Mouse (Mus musculus) CH12F3 (cell line): ENCODE data around the gene Pou2f2.

Source experiments
- in situ Hi-C: fragments of 300-500 bp; cut with MboI; formaldehyde crosslinking; loops from 2 replicates; pipeline ENCODE4 v1.14.3; 2020; ENCODE audit warnings: low sequenced_read_pairs

Gene Pou2f2

DNA sequence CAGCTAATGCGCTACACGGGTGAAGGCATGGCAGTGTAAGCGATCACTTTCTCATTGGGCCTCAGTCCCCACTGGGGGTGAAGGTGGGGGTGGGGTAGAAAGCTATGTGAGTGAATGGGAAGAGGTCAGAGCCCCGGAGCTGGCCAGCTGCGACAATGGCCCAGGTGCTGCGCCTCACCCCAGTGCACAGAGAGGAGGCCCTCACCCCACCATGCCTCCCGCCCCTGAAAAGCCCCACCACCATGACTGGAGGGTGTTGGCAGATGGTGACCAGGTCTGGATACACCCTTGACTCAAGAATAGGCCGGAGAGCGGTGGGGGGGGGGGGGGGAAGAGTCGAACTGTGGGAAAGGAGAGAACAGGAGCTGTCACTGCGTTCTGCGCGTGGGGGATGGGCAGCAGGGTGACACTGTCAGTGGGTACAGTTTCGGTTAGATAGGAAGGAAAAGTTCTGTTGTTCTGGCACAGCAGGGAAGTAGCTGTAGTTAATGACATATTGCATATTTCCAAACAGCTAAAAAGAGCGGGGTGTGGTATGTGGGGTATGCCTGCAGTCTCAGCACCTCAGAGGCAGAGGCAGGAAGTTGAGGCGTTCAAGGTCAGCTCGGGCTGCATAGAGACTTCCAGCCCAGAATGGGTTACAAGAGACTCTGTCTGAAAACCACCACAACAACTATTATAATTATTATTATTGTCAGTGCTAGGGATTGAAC is 72.6 kb downstream of the Pou2f2 start:
- in situ Hi-C loops: no loop called here

DNA sequence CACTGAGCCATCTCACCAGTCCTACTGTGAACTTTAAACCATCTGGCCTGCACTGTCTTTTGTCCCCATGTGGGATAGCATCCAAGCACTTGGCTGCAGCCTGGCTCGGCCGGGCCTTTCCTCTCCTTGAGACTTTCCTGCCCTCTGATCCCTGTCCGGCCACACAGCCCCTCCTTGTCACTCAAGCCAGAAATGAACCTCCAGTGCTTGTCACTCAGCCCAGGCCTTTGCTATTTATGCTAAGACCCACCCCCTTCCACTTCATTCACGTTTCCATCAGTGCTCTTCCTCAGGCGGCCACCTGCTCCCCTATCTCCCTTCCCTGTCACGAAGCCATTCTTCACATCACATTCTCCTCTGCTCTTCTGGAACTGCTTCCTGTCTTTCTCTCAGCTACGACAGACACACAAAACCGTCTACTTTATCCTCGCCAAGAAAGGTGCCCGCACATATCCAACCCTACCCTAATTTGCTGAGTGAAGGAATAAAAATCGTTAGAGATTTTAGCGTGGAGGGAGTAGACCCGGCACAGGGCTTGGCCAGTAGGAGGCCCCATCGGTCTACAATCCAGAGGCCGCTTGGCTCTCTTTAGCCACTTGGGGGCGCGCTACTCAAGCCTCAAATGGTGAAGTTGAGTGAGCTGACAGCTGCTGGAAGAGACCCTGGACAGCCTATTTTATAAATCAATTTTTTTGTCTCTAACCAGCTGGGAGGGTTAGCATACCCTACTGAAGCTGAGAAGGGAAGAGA is 73.9 kb downstream of the Pou2f2 start:
- in situ Hi-C loops: no loop called here

DNA sequence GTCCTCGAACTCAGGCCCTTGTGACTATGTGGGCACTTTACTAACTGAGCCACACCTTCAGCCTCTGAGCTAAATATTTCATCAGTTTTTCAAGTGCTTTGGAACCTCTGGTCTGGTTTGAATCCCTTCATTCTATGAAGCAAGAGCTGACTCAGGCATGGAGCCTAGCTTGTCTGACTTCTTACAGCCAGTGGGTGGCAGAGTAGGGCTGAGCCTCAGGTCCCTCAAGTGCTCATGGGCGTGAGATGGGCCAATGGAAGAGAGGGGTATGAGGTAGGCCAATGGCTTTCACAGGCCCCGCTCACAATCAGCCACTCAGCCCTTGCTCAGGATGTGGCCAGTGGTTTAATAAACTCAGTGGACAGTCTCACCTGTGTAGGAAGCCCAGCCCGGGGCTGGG is 79.9 kb downstream of the Pou2f2 start:
- in situ Hi-C loops: no loop called here

DNA sequence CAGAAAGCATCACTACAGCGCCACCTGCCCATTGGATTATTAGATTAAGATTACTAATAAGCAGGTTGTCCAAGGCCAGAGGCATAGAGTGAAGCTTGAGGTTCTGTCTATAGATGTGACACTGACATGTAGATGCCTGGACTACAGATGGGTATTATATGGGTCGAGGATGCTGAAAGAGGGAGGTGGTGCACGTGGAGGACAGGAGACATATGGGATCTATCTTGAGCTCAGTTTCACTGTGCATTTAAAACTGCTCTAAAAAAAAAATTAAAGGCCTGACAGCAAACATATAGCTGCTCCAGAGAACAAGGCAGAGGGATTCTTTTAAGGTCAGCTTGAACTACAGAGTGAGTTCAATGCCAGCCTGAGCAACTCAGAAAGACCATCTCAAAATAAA is 81.4 kb downstream of the Pou2f2 start:
- in situ Hi-C loops: no loop called here

DNA sequence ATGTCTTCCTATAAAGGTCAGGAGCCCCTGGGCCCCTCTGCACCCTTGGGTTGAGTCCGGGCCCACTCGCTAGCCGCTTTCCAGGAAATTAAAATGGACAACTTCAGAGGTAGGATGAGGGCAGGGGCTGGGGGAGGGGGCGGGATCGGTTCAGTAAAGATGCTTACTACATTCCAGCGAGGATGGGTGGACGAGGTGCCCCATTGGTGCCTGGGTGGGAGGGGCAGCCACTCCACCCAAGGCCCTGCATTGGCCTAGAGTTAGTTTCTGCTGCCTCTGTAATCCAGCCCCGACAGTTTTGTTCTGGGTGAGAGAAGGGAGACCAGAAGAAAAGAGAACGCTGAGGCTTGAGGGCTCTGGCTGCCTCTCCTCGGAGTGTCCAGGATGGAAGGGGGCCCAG is 89.7 kb downstream of the Pou2f2 start:
- in situ Hi-C loops: no loop called here

DNA sequence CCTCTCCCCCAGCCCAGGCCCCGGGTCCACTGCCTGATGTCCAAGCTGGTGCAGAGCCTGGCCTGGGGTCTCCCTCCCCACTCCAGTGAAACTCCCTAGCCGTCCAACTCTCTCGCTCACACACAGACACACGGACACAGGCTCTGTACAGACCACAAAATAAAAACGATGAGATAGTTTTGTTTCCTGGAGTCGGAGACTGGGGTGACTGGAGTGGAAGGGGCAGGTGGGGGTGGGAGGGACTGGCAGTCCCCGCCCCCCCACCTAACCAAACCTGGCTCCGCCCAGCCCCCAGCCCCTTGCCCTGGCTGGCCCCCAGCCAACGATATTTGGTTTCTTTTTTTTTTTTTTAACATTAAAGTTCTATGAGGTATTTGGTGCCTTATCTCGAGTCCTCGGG is 90.6 kb downstream of the Pou2f2 start:
- in situ Hi-C loops: no loop called here

DNA sequence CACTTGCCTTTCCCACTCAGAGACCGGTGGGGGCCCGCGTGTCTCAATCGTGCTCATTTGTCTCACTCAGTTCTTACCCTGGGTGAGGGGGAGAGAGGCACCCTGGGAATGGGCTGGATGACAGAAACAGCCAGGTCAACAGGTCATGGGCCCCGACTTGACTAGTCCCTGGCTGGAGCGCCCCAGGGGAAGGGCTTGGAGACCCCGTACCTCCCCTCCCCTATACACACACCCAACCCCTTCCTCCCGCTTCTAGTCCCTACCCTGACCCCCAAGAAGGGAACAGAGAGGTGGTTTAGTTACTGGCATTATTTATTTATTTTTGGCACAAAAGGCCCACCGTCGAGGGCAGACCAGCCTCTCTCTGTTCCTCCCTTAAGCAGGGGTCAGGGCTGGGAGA is 91.0 kb downstream of the Pou2f2 start:
- in situ Hi-C loops: no loop called here

DNA sequence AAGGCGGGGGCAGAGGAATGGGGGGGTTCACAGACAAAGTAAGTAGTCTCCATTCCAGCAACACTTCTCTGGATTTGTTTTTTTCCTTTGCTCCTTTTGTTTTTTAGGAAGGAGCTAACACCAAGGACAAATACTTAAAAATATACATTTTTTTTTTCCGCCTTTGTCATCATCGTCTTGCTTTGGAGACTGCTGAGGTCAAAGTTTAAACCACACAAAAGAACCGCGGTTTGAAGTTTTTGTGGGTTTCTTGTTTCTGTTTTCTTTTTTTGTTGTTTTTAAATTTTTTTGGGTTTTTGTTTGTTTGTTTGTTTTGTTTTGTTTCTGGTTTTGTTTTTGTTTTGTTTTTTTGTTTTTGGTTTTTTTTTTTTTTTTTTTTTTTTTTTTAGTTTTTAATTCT is 91.6 kb downstream of the Pou2f2 start:
- in situ Hi-C loops: no loop called here

DNA sequence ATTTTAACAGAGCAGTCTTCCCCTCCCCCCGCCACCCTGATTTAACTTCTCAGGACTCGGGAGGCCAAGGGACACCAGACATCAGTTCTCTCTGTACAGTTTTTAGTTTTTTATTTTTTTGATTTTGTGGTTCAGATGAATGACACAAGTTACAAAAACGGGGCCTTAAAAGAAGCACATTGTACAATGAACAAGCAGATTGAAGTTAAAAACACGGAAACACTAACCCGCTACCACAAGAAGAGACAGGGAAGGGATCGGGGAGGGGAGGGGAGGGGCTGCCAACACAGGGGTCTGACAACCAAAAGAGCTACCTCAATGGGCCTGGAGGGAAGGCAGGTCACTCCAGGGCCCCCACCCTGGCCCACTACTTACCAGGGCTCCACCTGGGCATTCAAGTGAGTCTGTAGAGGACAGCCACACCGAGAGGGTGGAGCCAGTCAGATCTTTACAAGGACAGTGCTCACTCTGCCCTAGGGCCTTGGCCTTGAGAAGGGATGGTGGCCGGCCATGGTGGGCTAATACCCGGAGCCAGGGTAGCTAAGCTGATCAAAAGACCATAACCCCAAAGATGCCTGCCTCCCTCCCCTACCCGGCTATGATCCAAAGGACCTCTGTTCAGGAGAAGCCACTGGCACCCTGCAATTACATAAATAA is 92.1 kb downstream of the Pou2f2 start:
- in situ Hi-C loops: no loop called here

DNA sequence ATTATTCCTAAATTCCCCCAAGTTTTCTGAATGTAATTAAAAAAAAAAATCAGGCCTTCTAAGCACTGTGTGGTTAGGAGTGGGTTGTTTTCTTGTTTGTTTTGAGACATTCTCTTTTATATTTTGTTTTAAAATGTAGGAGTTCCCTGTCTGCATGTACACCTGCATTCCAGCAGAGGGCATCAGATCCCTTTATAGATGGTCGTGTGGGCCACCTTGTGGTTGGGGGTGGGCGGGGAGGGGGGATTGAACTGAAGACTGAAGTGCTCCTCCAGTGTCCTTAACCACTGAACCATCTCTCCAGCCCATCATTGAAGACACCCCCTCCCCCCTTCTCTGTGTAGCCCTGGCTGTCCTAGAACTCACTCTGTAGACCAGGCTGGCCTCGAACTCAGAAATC is 92.9 kb downstream of the Pou2f2 start:
- in situ Hi-C loops: no loop called here

DNA sequence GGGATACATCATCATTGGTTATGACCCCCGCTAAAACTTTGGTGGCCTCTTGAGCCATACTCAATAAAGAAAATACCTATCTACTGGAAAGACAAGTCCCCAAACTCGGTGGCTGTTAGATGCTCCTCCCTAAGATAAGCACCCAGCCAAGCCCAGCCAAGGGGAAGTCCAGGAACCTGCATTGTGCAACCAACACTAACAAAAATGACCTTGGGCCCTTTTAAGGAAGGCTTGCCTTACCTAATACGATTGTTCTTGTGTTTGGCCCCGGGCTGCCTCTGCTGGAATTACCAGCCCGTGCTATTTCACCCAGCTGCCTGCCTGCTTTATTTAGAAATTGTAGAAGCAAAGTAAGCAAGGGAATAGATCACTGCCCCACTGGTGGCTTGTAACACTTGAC is 94.9 kb downstream of the Pou2f2 start:
- in situ Hi-C loops: no loop called here

DNA sequence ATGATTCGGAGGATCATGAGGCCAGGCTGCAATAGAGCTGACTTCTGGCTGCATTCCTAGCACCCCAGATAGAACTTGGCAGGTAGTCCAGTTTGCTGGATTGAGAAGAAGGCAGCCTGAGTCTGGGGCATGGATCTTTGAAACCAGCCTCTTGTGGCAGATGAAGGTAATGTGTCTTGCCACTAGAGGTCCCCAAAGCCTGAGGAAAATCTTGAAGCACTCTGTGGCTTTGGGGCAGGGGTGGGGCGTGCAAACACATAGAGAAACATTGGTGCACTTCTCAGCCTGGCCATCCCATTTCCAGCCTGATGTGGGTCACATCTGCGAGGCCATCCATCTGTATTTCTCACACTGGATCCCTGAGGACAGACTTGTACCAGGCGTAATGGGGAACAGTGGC is 97.0 kb downstream of the Pou2f2 start:
- in situ Hi-C loops: no loop called here

DNA sequence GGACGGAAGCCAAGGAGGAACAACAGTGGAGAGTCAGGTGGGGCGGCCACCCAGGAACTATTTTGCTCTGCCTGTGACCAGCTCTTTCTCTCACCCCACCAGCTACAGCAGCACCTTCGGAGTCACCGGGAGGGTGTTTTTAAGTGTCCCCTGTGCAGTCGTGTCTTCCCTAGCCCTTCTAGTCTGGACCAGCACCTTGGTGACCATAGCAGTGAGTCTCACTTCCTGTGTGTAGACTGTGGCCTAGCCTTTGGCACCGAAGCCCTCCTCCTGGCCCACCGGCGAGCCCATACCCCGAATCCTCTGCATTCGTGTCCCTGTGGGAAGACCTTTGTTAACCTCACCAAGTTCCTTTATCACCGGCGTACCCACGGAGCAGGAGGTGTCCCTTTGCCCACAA is 99.1 kb downstream of the Pou2f2 start:
- in situ Hi-C loops: no loop called here

DNA sequence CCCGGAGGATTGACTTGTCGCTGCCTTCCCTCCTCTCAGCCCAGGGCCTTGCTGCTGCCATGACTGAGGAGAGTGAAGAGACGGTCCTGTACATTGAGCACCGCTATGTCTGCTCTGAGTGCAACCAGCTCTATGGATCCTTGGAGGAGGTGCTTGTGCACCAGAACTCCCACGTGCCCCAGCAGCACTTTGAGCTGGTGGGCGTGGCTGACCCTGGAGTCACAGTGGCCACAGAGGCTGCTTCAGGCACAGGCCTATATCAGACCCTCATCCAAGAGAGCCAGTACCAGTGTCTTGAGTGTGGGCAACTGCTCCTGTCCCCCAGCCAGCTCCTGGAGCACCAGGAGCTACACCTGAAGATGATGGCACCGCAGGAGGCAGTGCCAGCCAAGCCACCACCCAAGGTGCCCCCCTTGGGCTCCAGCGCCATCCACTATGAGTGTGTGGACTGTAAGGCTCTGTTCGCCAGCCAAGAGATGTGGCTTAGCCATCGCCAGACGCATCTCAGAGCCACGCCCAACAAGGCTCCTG is 100.0 kb downstream of the Pou2f2 start:
- in situ Hi-C loops: no loop called here

DNA sequence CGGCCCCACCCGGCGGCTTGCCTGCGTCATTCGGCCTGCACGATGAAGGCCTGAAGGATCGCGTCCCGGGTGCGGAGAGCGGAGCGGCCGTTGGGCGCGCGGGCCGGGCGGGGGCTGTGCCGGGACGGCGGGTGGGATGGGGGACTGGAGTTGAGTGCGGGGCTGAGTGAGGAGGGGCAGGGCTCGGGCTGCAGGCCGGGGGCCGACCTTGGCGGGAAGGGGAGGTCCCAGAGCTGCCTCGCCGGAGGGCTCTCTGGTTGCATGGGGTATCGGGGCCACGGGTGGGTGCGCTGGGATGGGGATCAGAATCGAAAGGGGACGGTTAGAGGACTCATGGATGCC is 102.1 kb downstream of the Pou2f2 start:
- in situ Hi-C loops: no loop called here

DNA sequence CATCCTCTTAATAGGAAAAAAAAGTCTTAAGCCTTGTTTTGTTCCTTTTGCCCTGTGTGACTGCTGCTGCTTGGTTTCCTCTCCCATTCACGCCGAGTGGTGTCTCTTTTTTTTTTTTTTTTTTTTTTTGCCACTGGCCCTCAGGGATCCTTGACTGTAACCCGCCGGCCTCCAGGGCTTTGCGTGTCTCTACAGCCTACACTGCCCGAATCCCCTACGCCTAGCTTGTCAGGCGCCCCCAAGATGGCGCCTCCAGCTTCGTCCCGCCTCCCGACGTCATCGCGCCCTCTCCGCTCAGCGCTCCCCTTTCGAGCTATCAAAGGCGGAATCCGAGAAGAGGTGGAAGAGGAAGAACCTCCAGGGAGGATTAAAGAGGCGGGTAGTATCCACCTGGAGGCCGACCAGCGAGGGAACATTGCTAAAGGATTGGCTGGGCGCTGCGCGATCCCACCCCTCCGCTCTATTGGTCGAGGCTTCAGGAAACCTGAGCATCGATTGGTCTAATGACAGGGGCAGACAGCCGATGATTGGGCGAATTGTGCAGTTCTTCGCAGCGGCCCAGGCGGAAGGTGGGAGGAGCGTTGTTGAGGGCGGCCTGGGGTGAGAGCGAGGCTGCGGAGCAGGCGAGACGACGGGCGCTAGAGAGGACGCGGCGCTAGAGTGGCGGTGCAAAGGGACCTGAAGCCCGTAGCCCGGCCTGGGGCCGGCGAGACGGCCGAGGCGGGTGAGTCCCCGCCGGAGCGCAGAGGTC is 102.7 kb downstream of the Pou2f2 start:
- in situ Hi-C loops: no loop called here

DNA sequence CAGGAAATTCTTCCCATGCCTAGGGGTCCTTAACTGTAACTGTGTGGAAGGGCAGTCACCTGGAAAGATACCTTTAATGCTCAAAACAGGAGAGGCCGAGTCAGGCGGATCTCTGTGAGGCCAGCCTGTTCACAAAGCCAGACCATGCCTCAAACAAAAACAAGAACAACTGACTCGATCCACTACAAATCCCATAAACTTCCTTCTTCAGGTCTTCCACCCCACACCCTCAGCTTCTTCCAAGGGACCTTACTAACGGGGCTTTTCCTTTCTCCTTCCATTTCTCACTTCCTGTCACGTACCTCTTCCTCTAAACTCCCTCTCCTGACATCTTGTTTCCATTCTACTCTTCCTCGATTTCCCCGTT is 103.2 kb downstream of the Pou2f2 start:
- in situ Hi-C loops: no loop called here

DNA sequence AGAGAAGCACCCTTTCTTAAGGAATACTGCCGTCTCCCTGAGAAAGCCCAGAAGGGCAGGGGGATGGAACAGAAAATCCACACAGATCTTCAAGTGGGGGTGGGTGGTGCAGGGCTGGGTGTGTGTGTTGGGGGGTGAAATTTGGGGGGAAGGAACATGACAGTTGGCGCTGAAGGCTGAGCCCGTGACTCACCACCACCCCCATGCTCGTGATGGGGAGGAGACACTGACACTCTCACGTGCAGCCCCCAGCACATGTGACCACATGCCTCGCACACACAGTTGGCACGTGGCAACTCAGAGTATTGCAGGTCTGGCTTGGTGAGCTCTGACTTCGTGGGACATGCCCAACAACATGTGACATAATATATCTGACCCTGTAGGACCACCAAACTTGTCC is 105.6 kb downstream of the Pou2f2 start:
- in situ Hi-C loops: no loop called here

DNA sequence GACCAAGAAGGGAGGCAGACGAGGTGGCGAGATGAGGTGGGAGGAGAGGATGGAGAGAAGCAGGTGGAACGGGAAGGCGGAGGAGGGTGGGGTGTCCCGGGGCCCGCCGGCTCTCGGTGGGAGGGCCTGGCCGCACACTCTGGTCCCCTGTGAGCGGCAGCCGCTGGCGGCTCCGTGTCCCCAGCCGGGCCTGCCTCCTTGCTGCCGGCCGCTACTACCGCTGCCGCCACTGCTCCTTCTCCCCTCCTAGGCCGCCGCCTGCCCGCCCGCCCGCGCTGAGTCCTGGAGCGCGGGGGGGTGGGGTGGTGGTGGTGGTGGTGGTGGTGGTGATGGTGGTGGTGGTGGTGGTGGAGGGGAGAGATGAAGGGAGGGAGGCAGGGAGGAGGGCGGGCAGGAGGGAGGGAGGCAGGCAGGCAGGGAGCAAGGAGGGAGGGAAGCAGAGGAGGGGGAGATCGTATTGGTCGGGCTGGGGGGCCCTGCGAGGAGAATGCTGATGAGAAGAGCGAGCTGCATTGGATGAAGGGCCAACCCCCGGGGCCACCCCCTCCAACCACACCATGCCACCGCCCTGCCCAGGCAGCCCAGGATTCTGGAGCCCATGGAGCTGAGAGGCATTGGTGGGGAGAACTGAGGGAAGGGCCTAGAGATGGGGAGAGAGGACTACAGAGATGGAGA is 106.7 kb downstream of the Pou2f2 start:
- in situ Hi-C loops: no loop called here

DNA sequence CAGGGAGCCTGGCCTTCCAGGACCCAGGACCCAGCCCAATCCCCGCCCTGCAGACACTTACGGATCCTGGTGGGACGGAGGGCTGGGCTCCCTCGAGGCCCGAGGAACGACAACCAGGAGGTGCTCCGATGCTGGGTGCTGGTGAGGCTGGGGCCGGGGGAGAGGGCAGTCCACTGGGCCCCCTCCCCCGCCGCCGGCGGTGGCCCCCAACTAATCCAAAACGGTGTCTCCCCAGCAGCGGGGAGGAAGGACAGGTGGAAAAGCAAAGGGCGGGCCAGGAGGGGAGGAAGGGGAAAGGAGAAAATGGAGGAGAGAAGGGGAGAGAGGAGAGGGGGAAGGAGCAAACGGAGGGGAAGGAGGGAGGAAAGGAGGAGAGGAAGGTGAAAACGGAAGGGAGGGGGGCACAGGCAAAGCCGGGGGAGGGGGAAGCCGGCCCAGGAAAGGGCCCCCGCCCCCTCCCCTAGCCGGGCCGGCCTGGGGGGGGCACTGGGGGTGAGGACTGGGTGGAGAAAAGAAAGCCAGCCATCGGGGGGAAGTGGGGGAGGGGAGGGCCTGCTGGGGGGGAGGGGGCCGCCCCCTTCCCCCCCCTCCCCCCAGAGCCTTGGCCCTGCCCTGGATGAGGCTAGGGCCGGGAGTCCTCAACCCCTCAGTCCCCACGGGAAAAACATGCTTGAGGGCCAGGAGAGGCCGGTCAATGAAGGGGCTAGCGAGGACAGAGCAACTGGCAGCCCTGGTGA is 107.4 kb downstream of the Pou2f2 start, which contains the start of the genes Grik5 and Zfp574:
Gene Grik5, minus strand, starts transcription at position 368 of the 737 bp plus-strand sequence.
Gene Zfp574, plus strand, starts transcription at position 589 of the 737 bp plus-strand sequence.
- in situ Hi-C loops: no loop called here
